Mouse (Mus musculus): Measurements from ENCODE around the gene Zfp809. TPM values are rescaled to one million over a fixed set of nuclear protein-coding genes. Genes with fewer than 3 reads are reported as not detected.

Zfp809 gene
- polyA plus RNA-seq, 1 experiment: 4.3 TPM

GRCm38 (mm10) chr9:22260092-22260422 is 34.5 kb downstream of the Zfp809 start:
- TF ChIP-seq CEBPB (IDR thresholded peaks at IDR 0.05; ENCODE audit: insufficient read depth, poor library complexity, severe bottlenecking) (no peak), MYOG (IDR thresholded peaks at IDR 0.05; ENCODE audit: control insufficient read depth in 1 of 3, insufficient read depth in 1 of 3, insufficient read length in 2 of 3, low read depth in 2 of 3) (no peak), MAX (IDR thresholded peaks at IDR 0.05; ENCODE audit: low read depth) (no peak), POLR2A (IDR thresholded peaks at IDR 0.05; ENCODE audit: insufficient read length, low read depth) (no peak), REST (IDR thresholded peaks at IDR 0.05; ENCODE audit: insufficient read depth, insufficient read length) (no peak), E2F4 (IDR thresholded peaks at IDR 0.05; ENCODE audit: insufficient read depth) (no peak), USF1 (IDR thresholded peaks at IDR 0.05; ENCODE audit: low read depth) (no peak), MYOD1 (IDR thresholded peaks at IDR 0.05; ENCODE audit: control insufficient read depth in 1 of 3, insufficient read length in 2 of 3, low read depth in 2 of 3) (no peak), SRF (IDR thresholded peaks at IDR 0.05; ENCODE audit: control insufficient read depth, insufficient read length, low read depth) (no peak), TCF3 (IDR thresholded peaks at IDR 0.05; ENCODE audit: insufficient read length, low read depth) (no peak), TCF12 (IDR thresholded peaks at IDR 0.05; ENCODE audit: insufficient read depth, poor library complexity, severe bottlenecking) (no peak), POLR2AphosphoS2 (IDR thresholded peaks at IDR 0.05; ENCODE audit: insufficient read length, low read depth) (no peak)
- Histone ChIP-seq H3K4me3 (peak overlapping the region; percentile 54), H3ac (ENCODE audit: control insufficient read depth, insufficient read length) (peak overlapping the region; percentile 20), H3K36me3 (ENCODE audit: control insufficient read depth, insufficient read depth) (no peaks in the 10 kb centered on the region), H3K4me2 (ENCODE audit: low read depth) (peak overlapping the region; percentile 79), H3K27me3 (ENCODE audit: control insufficient read depth, insufficient read depth, insufficient read length) (no peaks in the 10 kb centered on the region), H3K79me2 (ENCODE audit: control insufficient read depth, insufficient read depth) (no peaks in the 10 kb centered on the region)

DNA sequence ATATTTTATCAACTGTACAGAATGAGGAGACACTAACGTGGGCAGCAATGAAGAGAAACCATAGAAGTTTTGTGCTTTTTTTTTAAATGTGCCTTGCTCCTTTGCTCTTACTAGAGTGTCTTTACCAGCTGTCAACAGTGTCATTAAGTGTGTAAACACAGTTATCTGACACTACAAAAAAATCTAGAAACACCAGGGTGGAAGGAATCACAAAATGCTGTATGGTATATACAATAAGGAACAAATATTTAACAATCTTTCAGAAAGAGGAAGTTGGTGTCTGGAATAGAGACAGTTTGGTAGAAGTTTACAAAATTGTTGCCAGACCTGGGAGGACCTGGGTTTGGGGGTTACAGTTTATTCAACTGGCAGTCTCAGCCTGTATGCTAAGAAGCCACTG is 36.1 kb downstream of the Zfp809 start:
- H3K79me2 ChIP-seq (ENCODE audit: control insufficient read depth, insufficient read depth): no peaks in the 10 kb centered on the region
- H3K4me2 ChIP-seq (ENCODE audit: low read depth): no peak overlapping the region
- TF ChIP-seq TCF12 (IDR thresholded peaks at IDR 0.05; ENCODE audit: insufficient read depth, poor library complexity, severe bottlenecking) (no peak), POLR2A (IDR thresholded peaks at IDR 0.05; ENCODE audit: insufficient read length, low read depth) (no peak), POLR2AphosphoS2 (IDR thresholded peaks at IDR 0.05; ENCODE audit: insufficient read length, low read depth) (no peak), MYOG (IDR thresholded peaks at IDR 0.05; ENCODE audit: control insufficient read depth in 1 of 3, insufficient read depth in 1 of 3, insufficient read length in 2 of 3, low read depth in 2 of 3) (no peak), SRF (IDR thresholded peaks at IDR 0.05; ENCODE audit: control insufficient read depth, insufficient read length, low read depth) (no peak), USF1 (IDR thresholded peaks at IDR 0.05; ENCODE audit: low read depth) (no peak), MYOD1 (IDR thresholded peaks at IDR 0.05; ENCODE audit: control insufficient read depth in 1 of 3, insufficient read length in 2 of 3, low read depth in 2 of 3) (no peak), REST (IDR thresholded peaks at IDR 0.05; ENCODE audit: insufficient read depth, insufficient read length) (no peak), E2F4 (IDR thresholded peaks at IDR 0.05; ENCODE audit: insufficient read depth) (no peak), CEBPB (IDR thresholded peaks at IDR 0.05; ENCODE audit: insufficient read depth, poor library complexity, severe bottlenecking) (no peak), TCF3 (IDR thresholded peaks at IDR 0.05; ENCODE audit: insufficient read length, low read depth) (no peak)
- no peaks in the 10 kb centered on the region for H3K27me3 ChIP-seq (ENCODE audit: control insufficient read depth, insufficient read depth, insufficient read length)
- H3K36me3 ChIP-seq (ENCODE audit: control insufficient read depth, insufficient read depth): no peaks in the 10 kb centered on the region
- no peak overlapping the region for H3K4me3 ChIP-seq
- H3ac ChIP-seq (ENCODE audit: control insufficient read depth, insufficient read length): no peak overlapping the region

DNA sequence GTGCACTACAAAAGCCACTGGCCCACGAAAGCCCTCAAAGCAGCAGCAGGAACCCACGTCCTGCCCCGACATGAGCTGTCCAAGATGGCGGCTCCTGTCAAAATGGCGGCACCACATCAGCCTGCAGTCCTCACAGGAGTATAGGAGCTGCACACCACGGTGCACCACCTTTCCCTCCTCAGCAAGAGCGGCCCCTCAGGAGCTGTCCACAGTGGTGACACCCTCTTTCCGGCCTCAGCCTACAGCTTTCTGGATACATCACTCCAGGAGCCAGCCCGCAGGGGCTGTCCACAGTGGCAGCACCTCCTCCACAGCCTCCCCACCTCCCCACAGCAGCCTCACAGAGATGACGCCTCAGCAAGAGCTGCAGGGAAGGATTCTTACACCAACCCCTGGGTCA is 37.1 kb downstream of the Zfp809 start:
- no peak for TF ChIP-seq CEBPB (IDR thresholded peaks at IDR 0.05; ENCODE audit: insufficient read depth, poor library complexity, severe bottlenecking)
- no peak for TF ChIP-seq SRF (IDR thresholded peaks at IDR 0.05; ENCODE audit: control insufficient read depth, insufficient read length, low read depth)
- no peak for TF ChIP-seq E2F4 (IDR thresholded peaks at IDR 0.05; ENCODE audit: insufficient read depth)
- no peak for TF ChIP-seq POLR2AphosphoS2 (IDR thresholded peaks at IDR 0.05; ENCODE audit: insufficient read length, low read depth)
- H3K36me3 ChIP-seq (ENCODE audit: control insufficient read depth, insufficient read depth): no peaks in the 10 kb centered on the region
- no peaks in the 10 kb centered on the region for H3K27me3 ChIP-seq (ENCODE audit: control insufficient read depth, insufficient read depth, insufficient read length)
- H3ac ChIP-seq (ENCODE audit: control insufficient read depth, insufficient read length): no peak overlapping the region
- H3K4me2 ChIP-seq (ENCODE audit: low read depth): no peak overlapping the region
- no peaks in the 10 kb centered on the region for H3K79me2 ChIP-seq (ENCODE audit: control insufficient read depth, insufficient read depth)
- H3K4me3 ChIP-seq: no peak overlapping the region

GRCm38 (mm10) chr9:22268886-22269285 is 43.4 kb downstream of the Zfp809 start:
- Histone ChIP-seq H3K36me3 (ENCODE audit: control insufficient read depth, insufficient read depth) (no peaks in the 10 kb centered on the region), H3K27me3 (ENCODE audit: control insufficient read depth, insufficient read depth, insufficient read length) (no peaks in the 10 kb centered on the region), H3K79me2 (ENCODE audit: control insufficient read depth, insufficient read depth) (no peaks in the 10 kb centered on the region), H3K4me2 (ENCODE audit: low read depth) (no peak overlapping the region), H3ac (ENCODE audit: control insufficient read depth, insufficient read length) (no peak overlapping the region), H3K4me3 (no peak overlapping the region)
- no peak for TF ChIP-seq MAX (IDR thresholded peaks at IDR 0.05; ENCODE audit: low read depth)
- no peak for TF ChIP-seq TCF3 (IDR thresholded peaks at IDR 0.05; ENCODE audit: insufficient read length, low read depth)
- no peak for TF ChIP-seq MYOG (IDR thresholded peaks at IDR 0.05; ENCODE audit: control insufficient read depth in 1 of 3, insufficient read depth in 1 of 3, insufficient read length in 2 of 3, low read depth in 2 of 3)
- no peak for TF ChIP-seq REST (IDR thresholded peaks at IDR 0.05; ENCODE audit: insufficient read depth, insufficient read length)
- TF ChIP-seq TCF12 (IDR thresholded peaks at IDR 0.05; ENCODE audit: insufficient read depth, poor library complexity, severe bottlenecking): no peak
- TF ChIP-seq E2F4 (IDR thresholded peaks at IDR 0.05; ENCODE audit: insufficient read depth): no peak
- no peak for TF ChIP-seq POLR2A (IDR thresholded peaks at IDR 0.05; ENCODE audit: insufficient read length, low read depth)

GRCm38 (mm10) chr9:22278733-22279132 is 53.2 kb downstream of the Zfp809 start:
- Histone ChIP-seq H3K79me2 (ENCODE audit: control insufficient read depth, insufficient read depth) (no peaks in the 10 kb centered on the region), H3K36me3 (ENCODE audit: control insufficient read depth, insufficient read depth) (peaks cover 69% of the 10 kb centered on the region), H3K4me3 (no peak overlapping the region), H3ac (ENCODE audit: control insufficient read depth, insufficient read length) (no peak overlapping the region), H3K27me3 (ENCODE audit: control insufficient read depth, insufficient read depth, insufficient read length) (no peaks in the 10 kb centered on the region), H3K4me2 (ENCODE audit: low read depth) (no peak overlapping the region)
- TF ChIP-seq MAX (IDR thresholded peaks at IDR 0.05; ENCODE audit: low read depth) (no peak), SRF (IDR thresholded peaks at IDR 0.05; ENCODE audit: control insufficient read depth, insufficient read length, low read depth) (no peak), MYOG (IDR thresholded peaks at IDR 0.05; ENCODE audit: control insufficient read depth in 1 of 3, insufficient read depth in 1 of 3, insufficient read length in 2 of 3, low read depth in 2 of 3) (no peak), POLR2AphosphoS2 (IDR thresholded peaks at IDR 0.05; ENCODE audit: insufficient read length, low read depth) (no peak), E2F4 (IDR thresholded peaks at IDR 0.05; ENCODE audit: insufficient read depth) (no peak), REST (IDR thresholded peaks at IDR 0.05; ENCODE audit: insufficient read depth, insufficient read length) (no peak), USF1 (IDR thresholded peaks at IDR 0.05; ENCODE audit: low read depth) (no peak)

Other genes with a start within 250 kb of the Zfp809 start
- gene Rgl3, start 236.3 kb upstream of the Zfp809 start, polyA plus RNA-seq (2012; fragmentation: generic; extraction: Trizol): 11.2 TPM
- 0.13 TPM for gene Ccdc151, start 223.1 kb upstream of the Zfp809 start, polyA plus RNA-seq (2012; fragmentation: generic; extraction: Trizol)
- 127 TPM for gene Prkcsh, start 222.9 kb upstream of the Zfp809 start, polyA plus RNA-seq (2012; fragmentation: generic; extraction: Trizol)
- gene Elavl3, start 173.7 kb upstream of the Zfp809 start, polyA plus RNA-seq (2012; fragmentation: generic; extraction: Trizol): 0.06 TPM
- gene Gm49318, start 154.5 kb upstream of the Zfp809 start, polyA plus RNA-seq (2012; fragmentation: generic; extraction: Trizol): not detected
- 8.3 TPM for gene Zfp653, start 154.3 kb upstream of the Zfp809 start, polyA plus RNA-seq (2012; fragmentation: generic; extraction: Trizol)
- gene Ecsit, start 140.3 kb upstream of the Zfp809 start, polyA plus RNA-seq (2012; fragmentation: generic; extraction: Trizol): 37.0 TPM
- 7.1 TPM for gene Cnn1, start 126.5 kb upstream of the Zfp809 start, polyA plus RNA-seq (2012; fragmentation: generic; extraction: Trizol)
- 95.3 TPM for gene Elof1, start 108.5 kb upstream of the Zfp809 start, polyA plus RNA-seq (2012; fragmentation: generic; extraction: Trizol)
- gene Acp5, start 90.0 kb upstream of the Zfp809 start, polyA plus RNA-seq (2012; fragmentation: generic; extraction: Trizol): 0.16 TPM
- gene Pigyl, start 68.9 kb upstream of the Zfp809 start, polyA plus RNA-seq (2012; fragmentation: generic; extraction: Trizol): 48.5 TPM
- not detected for gene Zfp872, start 37.6 kb upstream of the Zfp809 start, polyA plus RNA-seq (2012; fragmentation: generic; extraction: Trizol)
- gene Zfp599, start 34.2 kb downstream of the Zfp809 start, polyA plus RNA-seq (2012; fragmentation: generic; extraction: Trizol): 0.53 TPM
- 4.4 TPM for gene Zfp810, start 81.9 kb downstream of the Zfp809 start, polyA plus RNA-seq (2012; fragmentation: generic; extraction: Trizol)
- 25.7 TPM for gene Anln, start 163.5 kb downstream of the Zfp809 start, polyA plus RNA-seq (2012; fragmentation: generic; extraction: Trizol)
- gene 9530077C05Rik, start 185.8 kb downstream of the Zfp809 start, polyA plus RNA-seq (2012; fragmentation: generic; extraction: Trizol): 0.46 TPM
- gene Gm17545, start 228.6 kb downstream of the Zfp809 start, polyA plus RNA-seq (2012; fragmentation: generic; extraction: Trizol): not detected
- 52.0 TPM for gene Rp9, start 244.0 kb downstream of the Zfp809 start, polyA plus RNA-seq (2012; fragmentation: generic; extraction: Trizol)

Data from myocyte (in vitro differentiated cells).